ENCODE assay signal across 8 mouse cellular contexts in genomic region chr3:121161661-121162060, GRCm38 (mm10). TPM values are rescaled to one million over a fixed set of nuclear protein-coding genes. Genes with fewer than 3 reads are reported as not detected.
A peak's percentile ranks its signal among the peaks of the same experiment; 100 is the strongest.
DNase-seq lines count a peak whose midpoint lies in the region; ATAC-seq and TF ChIP-seq lines count a peak whose summit lies in the region.

No protein-coding gene starts in this region.

- H3K4me1 ChIP-seq in heart, adult 2 months (ENCODE audit: control insufficient read depth, insufficient read depth, low read length), result peaks cover 1% of the 10 kb centered on the region; the same call in 1 of the 2 replicates
- no peaks in the 10 kb centered on the region for H3K4me1 ChIP-seq in stomach, postnatal 0 days (replicated peaks; ENCODE audit: control insufficient read depth, insufficient read depth)
- H3K4me1 ChIP-seq in forebrain, embryonic 11.5 days (replicated peaks; ENCODE audit: control insufficient read depth, insufficient read depth, low read length), result peaks cover 7% of the 10 kb centered on the region

- TF ChIP-seq CTCF in heart, adult 2 months (IDR thresholded peaks at IDR 0.05), result peak; percentile 30
- TF ChIP-seq CTCF in brain, embryonic 14.5 days (IDR thresholded peaks at IDR 0.05; ENCODE audit: borderline replicate concordance, extremely low read depth, insufficient read depth, insufficient read length), result peak; percentile 41; the same call in 1 of the 2 replicates
- peak; percentile 63 for TF ChIP-seq CTCF in stomach, postnatal 0 days (IDR thresholded peaks at IDR 0.05; ENCODE audit: low read depth)

- H3K9ac ChIP-seq in heart, adult 2 months (ENCODE audit: low read depth, low read length), result no peak overlapping the region
- no peak overlapping the region for H3K9ac ChIP-seq in stomach, postnatal 0 days (ENCODE audit: low read length)
- no peak overlapping the region for H3K9ac ChIP-seq in forebrain, embryonic 11.5 days (ENCODE audit: low read length)

- no peak overlapping the region for H3K27ac ChIP-seq in heart, adult 2 months
- no peak overlapping the region for H3K27ac ChIP-seq in stomach, postnatal 0 days (replicated peaks)
- no peak overlapping the region for H3K27ac ChIP-seq in forebrain, embryonic 11.5 days (ENCODE audit: low read depth, low read length)

- DNase-seq in heart, adult 2 months, result no peak
- DNase-seq in heart, postnatal 25 days (ENCODE audit: low spot score), result no peak
- peak; percentile 14 for DNase-seq in right cerebral cortex, postnatal 14 days
- no peak for DNase-seq in right cerebral cortex, postnatal 4 days
- peak; percentile 39 for DNase-seq in brain, embryonic 14.5 days (ENCODE audit: low read depth)
- peak; percentile 45 for DNase-seq in stomach, postnatal 0 days (ENCODE audit: low spot score)
- DNase-seq in forebrain, embryonic 11.5 days (ENCODE audit: low spot score), result no peak
- no peak for DNase-seq in right cerebral cortex, postnatal 36 days (ENCODE audit: low spot score in 2 of 2)

- no peak for TF ChIP-seq EP300 in heart, adult 2 months (IDR thresholded peaks at IDR 0.05; ENCODE audit: insufficient read depth, low read depth, low read length)
- TF ChIP-seq EP300 in stomach, postnatal 0 days (optimal IDR thresholded peaks at IDR 0.05), result no peak

- no peaks in the 10 kb centered on the region for H3K9me3 ChIP-seq in stomach, postnatal 0 days (ENCODE audit: control insufficient read depth, low read length)
- no peaks in the 10 kb centered on the region; the same call in 1 of the 2 replicates for H3K9me3 ChIP-seq in forebrain, embryonic 11.5 days (ENCODE audit: control insufficient read depth, low read length)

- no peak for TF ChIP-seq POLR2A in heart, adult 2 months (IDR thresholded peaks at IDR 0.05; ENCODE audit: insufficient read depth, low read depth, low read length)
- no peak for TF ChIP-seq POLR2A in brain, embryonic 14.5 days (IDR thresholded peaks at IDR 0.05; ENCODE audit: borderline replicate concordance, extremely low read depth, insufficient read depth, insufficient read length, poor library complexity, severe bottlenecking)

- H3K79me2 ChIP-seq in heart, adult 2 months (replicated peaks; ENCODE audit: control insufficient read depth, insufficient read depth, low read length), result no peaks in the 10 kb centered on the region

- intact Hi-C loops in heart, adult 2 months (cut with DNase I), result no loop called here
- intact Hi-C loops in heart, postnatal 25 days (cut with DNase I), result no loop called here

- no peak overlapping the region for H3K4me3 ChIP-seq in heart, adult 2 months
- H3K4me3 ChIP-seq in stomach, postnatal 0 days (ENCODE audit: low read depth, low read length), result no peak overlapping the region
- H3K4me3 ChIP-seq in forebrain, embryonic 11.5 days (ENCODE audit: low read depth, low read length), result no peak overlapping the region

- no peak for ATAC-seq in stomach, postnatal 0 days (ENCODE audit: low FRiP score, low TSS enrichment)
- no peak for ATAC-seq in forebrain, embryonic 11.5 days (replicated peaks; ENCODE audit: low FRiP score)

- H3K4me2 ChIP-seq in stomach, postnatal 0 days (replicated peaks; ENCODE audit: low read depth), result no peak overlapping the region
- H3K4me2 ChIP-seq in forebrain, embryonic 11.5 days (ENCODE audit: low read depth, low read length, severe bottlenecking), result no peak overlapping the region

- H3K36me3 ChIP-seq in heart, adult 2 months (ENCODE audit: control insufficient read depth, insufficient read depth, low read length), result no peaks in the 10 kb centered on the region
- H3K36me3 ChIP-seq in stomach, postnatal 0 days (ENCODE audit: control insufficient read depth, insufficient read depth, low read length), result no peaks in the 10 kb centered on the region
- H3K36me3 ChIP-seq in forebrain, embryonic 11.5 days (ENCODE audit: control insufficient read depth, insufficient read depth, low read length), result no peaks in the 10 kb centered on the region

- H3K27me3 ChIP-seq in heart, adult 2 months (ENCODE audit: control insufficient read depth, insufficient read depth, low read length), result no peaks in the 10 kb centered on the region
- no peaks in the 10 kb centered on the region for H3K27me3 ChIP-seq in stomach, postnatal 0 days (ENCODE audit: control insufficient read depth, insufficient read depth, low read length)
- H3K27me3 ChIP-seq in forebrain, embryonic 11.5 days (ENCODE audit: control insufficient read depth, insufficient read depth, low read length), result no peaks in the 10 kb centered on the region

- WGBS in heart, adult 2 months, result 40% methylated on average over 2 of the region's 2 CpGs
- 51% methylated on average over 2 of the region's 2 CpGs for WGBS in stomach, postnatal 0 days
- 49% methylated on average over 2 of the region's 2 CpGs for WGBS in forebrain, embryonic 11.5 days

RNA-seq across cellular contexts. Expression of gene Rwdd3, which starts 9.8 kb away (rescaled TPM):
- 1 to 10 TPM; 2.1 to 2.2 TPM for total RNA-seq in heart, adult 2 months (2021)
- polyA plus RNA-seq in heart, adult 2 months (2012; rRNA removed), result 0.96 and 1.5 TPM in 2 replicates
- 1 to 10 TPM; 1.2 to 1.6 TPM for total RNA-seq in heart, postnatal 25 days (2021)
- polyA plus RNA-seq in brain, embryonic 14.5 days (2012; rRNA removed), result 7.2 and 8.6 TPM in 2 replicates
- polyA plus RNA-seq in stomach, postnatal 0 days (2015; fragmentation: Nextera tagmentation; extraction: Ambion mirVana), result 7.1 and 8.7 TPM in 2 replicates
- 4.0 and 5.1 TPM in 2 replicates for polyA plus RNA-seq in forebrain, embryonic 11.5 days (2014; fragmentation: Nextera tagmentation; extraction: Ambion mirVana)

Comparison
In these comparisons a context has a peak if more than half of its experiments do, and no peak if none do; other contexts are left out.
1. DNase-seq: peak in right cerebral cortex, postnatal 14 days (single experiment), brain, embryonic 14.5 days (single experiment) and stomach, postnatal 0 days (single experiment); none in heart, adult 2 months (0 of 2), heart, postnatal 25 days (single experiment), right cerebral cortex, postnatal 4 days (single experiment), forebrain, embryonic 11.5 days (single experiment) and right cerebral cortex, postnatal 36 days (0 of 2).
2. Peak in every context shown above with its lines, with median percentiles within 50 percentile points of each other: CTCF ChIP-seq.